Mouse (Mus musculus) megakaryocyte, embryonic 14.5 days (primary cell): ENCODE results near the gene Tmem108.

Source experiments
- FLI1 ChIP-seq: IDR thresholded peaks from 2 replicates; pipeline ENCODE4 v1.6.1; 2012; ENCODE audit warnings: low read length, inconsistent platforms, mixed read lengths
- GATA1 ChIP-seq: IDR thresholded peaks from 3 replicates; pipeline ENCODE4 v1.6.1; 2012; ENCODE audit warnings: mixed read lengths, low read length, inconsistent platforms, borderline replicate concordance

GRCm38 (mm10) chr9:103679234-103679633 is 82.4 kb downstream of the Tmem108 start:
- no peak for TF ChIP-seq GATA1
- no peak for TF ChIP-seq FLI1
